Mouse (Mus musculus) myocyte (in vitro differentiated cells): ENCODE measurements around the gene Tbx18.

ENCODE experiments used
- CEBPB ChIP-seq: IDR thresholded peaks from 2 replicates; pipeline ENCODE4 v1.6.1; 2011; ENCODE audit warnings: mild to moderate bottlenecking, moderate library complexity; ENCODE audit not compliant: poor library complexity, insufficient read depth, severe bottlenecking
- MAX ChIP-seq: IDR thresholded peaks from one replicate; pipeline ENCODE4 v1.6.1; 2011; ENCODE audit warnings: low read depth, mild to moderate bottlenecking, control low read depth
- MYOD1 ChIP-seq, 3 experiments: IDR thresholded peaks; one replicate each; pipeline ENCODE4 v1.6.1; 2011; ENCODE audit warnings: control low read depth in 2 of 3, low read depth in 2 of 3, mild to moderate bottlenecking in 2 of 3, moderate library complexity in 1 of 3; ENCODE audit not compliant: insufficient read length in 2 of 3, control insufficient read depth in 1 of 3
- MYOG ChIP-seq, 3 experiments: IDR thresholded peaks; one replicate each; pipeline ENCODE4 v1.6.1; 2011; ENCODE audit warnings: control low read depth in 2 of 3, low read depth in 2 of 3, mild to moderate bottlenecking in 2 of 3; ENCODE audit not compliant: insufficient read length in 2 of 3, control insufficient read depth in 1 of 3, insufficient read depth in 1 of 3
- POLR2A ChIP-seq: IDR thresholded peaks from one replicate; pipeline ENCODE4 v1.6.1; 2011; ENCODE audit warnings: low read depth, mild to moderate bottlenecking, control low read depth, moderate library complexity; ENCODE audit not compliant: insufficient read length
- POLR2AphosphoS2 ChIP-seq: IDR thresholded peaks from one replicate; pipeline ENCODE4 v1.6.1; 2011; ENCODE audit warnings: low read depth, control low read depth; ENCODE audit not compliant: insufficient read length
- TCF12 ChIP-seq: IDR thresholded peaks from one replicate; pipeline ENCODE4 v1.6.1; 2011; ENCODE audit warnings: mild to moderate bottlenecking, control low read depth; ENCODE audit not compliant: poor library complexity, insufficient read depth, severe bottlenecking
- TCF3 ChIP-seq: IDR thresholded peaks from one replicate; pipeline ENCODE4 v1.6.1; 2011; ENCODE audit warnings: low read depth, control low read depth; ENCODE audit not compliant: insufficient read length
- USF1 ChIP-seq: IDR thresholded peaks from one replicate; pipeline ENCODE4 v1.6.1; 2011; ENCODE audit warnings: low read depth, mild to moderate bottlenecking, control low read depth, moderate library complexity

- TF ChIP-seq POLR2A, result no peak
- TF ChIP-seq CEBPB, result no peak
- TF ChIP-seq USF1, result no peak
- no peak for TF ChIP-seq MYOG (IDR thresholded peaks at IDR 0.05; ENCODE audit: control insufficient read depth in 1 of 3, insufficient read depth in 1 of 3, insufficient read length in 2 of 3, low read depth in 2 of 3)
- no peak for TF ChIP-seq TCF3
- no peak for TF ChIP-seq POLR2AphosphoS2
- no peak for TF ChIP-seq MAX
- no peak for TF ChIP-seq MYOD1 (IDR thresholded peaks at IDR 0.05; ENCODE audit: control insufficient read depth in 1 of 3, insufficient read length in 2 of 3, low read depth in 2 of 3)
- no peak for TF ChIP-seq TCF12
These were observed 10.5 kb upstream of the Tbx18 start for GRCm38 (mm10) chr9:87741599-87741998.
